Comparison of ENCODE assay signal across 8 mouse cellular contexts in genomic region chr4:109476554-109477014, GRCm38 (mm10). TPM values are rescaled to one million over a fixed set of nuclear protein-coding genes. Genes with fewer than 3 reads are reported as not detected.
DNase-seq lines count a peak whose midpoint lies in the region; ATAC-seq and TF ChIP-seq lines count a peak whose summit lies in the region.

No protein-coding gene starts in this region.

- CTCF ChIA-PET in Patski (lab: Charles Lee), result interaction anchor here (1.0 to 1.7 kb wide), 2 partner anchors 13 to 36 kb away, joined by 3 to 4 read pairs; no protein-coding TSS in a partner anchor

- no peaks in the 10 kb centered on the region for H3K9me3 ChIP-seq in hindbrain, embryonic 15.5 days

- 0 out of 2 replicates have a peak, but pooled peaks cover 3% of the 10 kb centered on the region for H3K36me3 ChIP-seq in hindbrain, embryonic 15.5 days

- under 1% methylated on average over 29 of the region's 39 CpGs for WGBS in hindbrain, embryonic 15.5 days

- peaks cover 19% of the 10 kb centered on the region for H3K4me1 ChIP-seq in hindbrain, embryonic 15.5 days (replicated peaks)

- TF ChIP-seq CTCF in Patski (IDR thresholded peaks at IDR 0.05), result no peak

- POLR2A ChIA-PET in Patski (lab: Charles Lee), result interaction anchor here (0.7 to 1.0 kb wide), 4 partner anchors 10 to 189 kb away, joined by 3 to 12 read pairs (median 4); no protein-coding TSS in a partner anchor

- peak; percentile 98 for ATAC-seq in Patski
- ATAC-seq in hindbrain, embryonic 15.5 days (ENCODE audit: low FRiP score, low read depth), result peak; percentile 99

- peak overlapping the region; percentile 89 for H3K4me3 ChIP-seq in hindbrain, embryonic 15.5 days

- H3K9ac ChIP-seq in hindbrain, embryonic 15.5 days, result peak overlapping the region; percentile 99

- peak overlapping the region; percentile 93 for H3K27ac ChIP-seq in hindbrain, embryonic 15.5 days (replicated peaks)

- DNase-seq in Patski (ENCODE audit: low read depth, low spot score), result no peak
- DNase-seq in cerebellum, postnatal 14 days, result peak; percentile 94 to 97
- DNase-seq in frontal cortex, postnatal 25 days (ENCODE audit: low spot score in 2 of 2), result peak; percentile 80 to 82
- peak; percentile 81 for DNase-seq in left cerebral cortex, adult 11 months (ENCODE audit: low spot score)
- peak; percentile 94 to 96 for DNase-seq in lung, postnatal 4 days
- DNase-seq in retina, postnatal 7 days (ENCODE audit: low read depth, low spot score), result peak; percentile 88
- DNase-seq in urinary bladder, adult 2 months (ENCODE audit: low spot score), result peak; percentile 90

- H3K27me3 ChIP-seq in Patski, result no peaks in the 10 kb centered on the region
- no peaks in the 10 kb centered on the region for H3K27me3 ChIP-seq in hindbrain, embryonic 15.5 days

- H3K4me2 ChIP-seq in hindbrain, embryonic 15.5 days, result peak overlapping the region; percentile 63

- in situ Hi-C loops in Patski (cut with MboI; ENCODE audit: low pct_unique_long_range_greater_than_20kb), result no loop called here

RNA-seq across cellular contexts. Expression of gene Rnf11, which starts 7.9 kb away (rescaled TPM):
- polyA plus RNA-seq in Patski (2021), result 95.6 TPM
- polyA plus RNA-seq in hindbrain, embryonic 15.5 days (2015; fragmentation: Nextera tagmentation; extraction: Ambion mirVana), result 65.5 and 67.3 TPM in 2 replicates
- 72.9 and 75.3 TPM in 2 replicates for polyA plus RNA-seq in urinary bladder, adult 2 months (2012; rRNA removed)

RNA-seq across cellular contexts. Expression of gene 4930522H14Rik, which starts 54.5 kb away (rescaled TPM):
- polyA plus RNA-seq in Patski (2021), result not detected
- polyA plus RNA-seq in hindbrain, embryonic 15.5 days (2015; fragmentation: Nextera tagmentation; extraction: Ambion mirVana), result not detected in 2 replicates
- polyA plus RNA-seq in urinary bladder, adult 2 months (2012; rRNA removed), result not detected in 2 replicates
